Mouse (Mus musculus): ENCODE data around the gene Ccdc125.

Ccdc125 gene

DNA sequence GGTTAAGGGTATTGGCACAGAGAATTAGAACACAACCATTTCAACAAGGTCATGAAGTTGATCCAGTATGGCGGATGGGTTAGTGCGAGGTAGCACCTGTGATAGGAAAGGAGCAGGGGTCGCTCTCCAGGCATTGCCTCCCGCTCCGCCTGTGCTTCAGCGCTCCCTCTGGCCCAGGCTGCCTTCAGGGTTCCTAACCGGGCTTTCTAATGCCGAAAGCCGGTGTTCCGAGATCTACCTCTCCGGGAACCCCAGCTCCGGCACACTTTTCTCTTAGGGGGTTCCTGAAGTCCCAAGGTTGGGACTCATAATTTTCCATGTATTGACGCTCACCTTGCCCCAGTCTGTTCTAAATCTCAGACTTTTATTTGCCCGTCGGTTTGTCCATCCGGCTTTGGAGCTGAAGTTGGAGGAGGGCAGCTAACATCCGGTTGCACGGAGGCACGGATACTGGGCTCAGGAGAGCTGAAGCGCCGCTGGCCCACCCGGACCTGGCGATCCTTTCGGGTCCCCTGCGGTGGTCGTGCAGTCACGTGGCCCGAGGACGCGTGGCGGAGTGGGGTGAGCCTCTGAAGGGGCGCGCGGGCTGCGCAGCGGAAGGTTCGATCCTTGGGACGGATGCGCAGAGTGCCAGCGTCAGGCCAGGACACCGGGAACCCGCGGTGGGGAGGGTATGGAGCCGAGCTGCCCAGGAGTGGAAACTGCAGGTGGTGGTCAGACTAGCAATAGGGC, at the start of gene Ccdc125:
Gene Ccdc125 (plus strand): TSS at position 427 of the 732 bp plus-strand sequence.
- DNase-seq, result peak; percentile 25 to 34

DNA sequence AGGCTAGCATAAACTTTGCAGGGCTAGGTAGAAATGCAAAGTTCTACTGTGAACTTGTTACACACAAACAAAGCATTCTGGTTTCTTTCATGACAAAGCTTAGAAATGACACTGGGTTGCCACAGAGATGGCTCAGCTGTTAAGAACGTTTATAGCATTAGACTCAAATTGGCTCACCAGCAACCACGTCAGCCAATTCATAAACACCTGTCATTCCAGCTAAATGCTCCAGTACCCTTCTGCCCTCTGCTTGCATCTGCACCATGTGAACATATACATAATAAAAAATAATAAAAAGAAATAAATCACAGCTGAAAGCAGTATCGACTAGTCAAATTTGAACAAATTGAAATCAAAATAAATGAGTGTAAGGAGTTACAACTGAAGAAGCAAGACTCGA, 47.3 kb upstream of the Ccdc125 start:
- no peak for DNase-seq

GRCm38 (mm10) chr13:100634106-100634691, 35.3 kb upstream of the Ccdc125 start:
- DNase-seq, result no peak

GRCm38 (mm10) chr13:100642471-100643209, 26.9 kb upstream of the Ccdc125 start:
- DNase-seq, result no peak

DNA sequence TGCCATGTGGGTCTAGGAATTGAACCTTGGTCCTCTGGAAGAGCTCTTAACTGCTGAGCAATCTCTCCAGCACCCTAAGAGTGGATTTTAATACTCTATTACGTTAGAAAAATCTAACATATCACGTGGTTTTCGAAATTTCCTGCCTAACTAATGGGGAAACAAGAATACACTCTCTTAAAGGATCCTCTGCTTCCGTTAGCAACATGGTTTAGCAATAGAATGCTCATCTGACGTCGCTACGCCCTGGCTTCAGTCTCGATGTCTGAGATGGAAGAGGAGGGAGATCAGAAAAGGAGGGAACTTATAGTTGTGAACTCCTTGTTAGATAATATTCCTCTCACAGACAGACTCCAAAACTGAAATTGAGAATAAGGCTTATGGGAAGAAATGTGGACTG, 21.3 kb upstream of the Ccdc125 start:
- DNase-seq, result no peak

- DNase-seq, result peak; percentile 91 to 94
Observed at GRCm38 (mm10) chr13:100650550-100651438, 18.7 kb upstream of the Ccdc125 start, which contains the start of the genes Ak6 and Rad17. TSS of gene Ak6 (plus strand) at chr13:100650979. TSS of gene Rad17 (minus strand) at chr13:100651051.

- peak in 1 of 2 experiments; percentile 10 for DNase-seq
Observed at GRCm38 (mm10) chr13:100651439-100652186, 17.9 kb upstream of the Ccdc125 start, which contains the start of gene Taf9. TSS of gene Taf9 (plus strand) at chr13:100651579.

- DNase-seq, result no peak
Observed at GRCm38 (mm10) chr13:100658091-100658490, 11.4 kb upstream of the Ccdc125 start.

- DNase-seq, result peak in 1 of 2 experiments; percentile 43
Observed at GRCm38 (mm10) chr13:100659864-100660456, 9.6 kb upstream of the Ccdc125 start.

DNA sequence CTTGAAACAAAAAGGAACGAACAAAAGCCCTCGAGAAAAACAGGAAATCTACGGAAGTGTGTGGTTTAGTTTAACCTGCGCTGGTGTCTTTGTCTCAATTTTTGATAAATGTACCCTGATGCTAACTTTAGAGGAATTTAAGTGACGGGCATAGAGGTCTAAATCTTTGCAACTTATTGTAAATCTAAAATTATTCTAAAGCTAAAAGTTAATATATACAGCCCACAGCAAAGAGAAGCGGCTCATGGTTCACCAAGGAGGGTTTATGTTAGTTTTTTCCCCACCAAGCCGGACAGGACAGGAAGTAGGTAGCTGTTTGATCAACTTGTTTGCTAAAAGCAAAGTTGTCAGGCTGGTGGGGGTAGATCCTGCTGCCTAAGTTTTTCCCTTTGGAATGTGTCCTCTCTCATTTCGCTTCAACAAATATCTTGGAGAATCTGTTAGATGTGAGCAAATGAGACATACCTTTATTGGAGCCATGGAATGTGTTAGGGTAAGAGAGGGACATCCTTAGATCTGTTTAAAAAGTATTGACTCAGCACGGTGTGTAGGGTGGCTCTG, 744 bp downstream of the Ccdc125 start:
- DNase-seq, result no peak

- DNase-seq, result no peak
Observed at GRCm38 (mm10) chr13:100675936-100676635, 6.6 kb downstream of the Ccdc125 start.

DNA sequence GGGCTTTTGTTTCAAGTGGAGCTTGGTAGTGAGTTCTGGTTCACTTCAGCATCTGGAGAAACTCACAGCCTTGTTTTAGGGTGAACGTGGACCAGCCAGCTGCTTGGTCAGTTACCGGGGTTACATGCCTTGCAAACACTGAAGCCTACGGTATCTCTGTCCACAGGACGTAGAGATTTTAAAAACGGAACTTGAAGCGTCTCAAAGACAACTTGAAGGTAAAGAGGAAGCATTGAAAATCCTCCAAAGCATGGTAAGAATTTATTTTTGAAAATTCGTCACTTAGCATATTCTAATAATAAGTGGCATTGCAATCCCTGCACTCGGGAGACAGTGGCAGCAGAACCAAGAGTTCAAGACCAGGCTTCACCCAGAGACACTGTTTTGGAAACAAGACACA, 12.1 kb downstream of the Ccdc125 start:
- DNase-seq, result no peak

- no peak for DNase-seq
Observed at GRCm38 (mm10) chr13:100682837-100683236, 13.3 kb downstream of the Ccdc125 start.

GRCm38 (mm10) chr13:100684355-100684754, 14.8 kb downstream of the Ccdc125 start:
- DNase-seq, result no peak

- DNase-seq, result no peak
Observed at GRCm38 (mm10) chr13:100687513-100687912, 18.0 kb downstream of the Ccdc125 start.

DNA sequence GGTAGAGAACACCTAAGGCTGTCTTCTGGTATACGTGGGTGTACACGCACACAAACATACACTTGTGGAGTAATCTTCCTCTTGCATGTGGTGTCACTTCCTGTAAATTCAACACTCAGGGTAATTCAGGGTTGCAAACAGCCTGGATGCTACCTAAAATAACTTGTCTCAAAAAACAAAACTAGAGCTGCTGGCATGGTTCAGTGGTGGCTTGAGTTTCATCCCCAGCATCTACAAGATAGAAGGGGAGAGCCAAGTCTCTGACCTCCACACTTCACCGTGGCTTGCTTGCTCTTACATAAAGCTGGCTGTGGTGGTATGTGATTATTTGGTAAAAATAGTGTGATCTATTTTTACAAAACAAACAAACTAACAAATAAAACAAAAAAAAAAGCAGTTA, 28.0 kb downstream of the Ccdc125 start:
- DNase-seq, result no peak

- DNase-seq, result no peak
Observed at GRCm38 (mm10) chr13:100698866-100699265, 29.3 kb downstream of the Ccdc125 start.

GRCm38 (mm10) chr13:100703468-100703867, 34.0 kb downstream of the Ccdc125 start:
- peak; percentile 69 to 76 for DNase-seq

- no peak for DNase-seq
Observed at GRCm38 (mm10) chr13:100706206-100706605, 36.7 kb downstream of the Ccdc125 start.

DNA sequence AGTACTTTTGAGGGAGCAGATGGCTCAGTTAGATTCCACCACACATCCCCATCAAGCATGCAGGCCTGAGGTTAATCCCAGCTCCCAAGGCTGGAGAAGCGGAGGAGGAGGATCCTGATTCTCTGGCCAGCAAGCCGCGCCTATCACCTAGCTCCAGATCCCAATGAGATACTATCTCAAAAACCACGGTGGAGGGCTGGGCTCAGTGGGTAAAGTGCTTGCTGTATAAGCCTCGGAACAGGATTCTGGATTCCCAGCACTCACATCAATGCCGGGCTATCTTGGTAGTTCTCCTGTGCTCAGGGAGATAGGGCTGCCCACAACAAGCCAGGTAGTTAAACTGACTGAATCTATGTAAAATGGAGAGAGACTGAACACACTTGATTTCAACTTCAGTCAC, 46.0 kb downstream of the Ccdc125 start:
- no peak for DNase-seq

All from kidney, adult 8-10 months (tissue).